Mouse (Mus musculus): ENCODE results near the gene Psma6. TPM values are rescaled to one million over a fixed set of nuclear protein-coding genes. Genes with fewer than 3 reads are reported as not detected.

The Psma6 gene
- polyA plus RNA-seq, 1 experiment from 2014 or later = 468 TPM

- 1% methylated on average over 51 of the region's 51 CpGs for WGBS
- H3K4me3 ChIP-seq (ENCODE audit: low read depth, low read length) = peak overlapping the region; percentile 96
- peak; percentile 99 for ATAC-seq (ENCODE audit: insufficient read depth, low FRiP score, low TSS enrichment)
Observed at GRCm38 (mm10) chr12:55398240-55399127, 14.5 kb downstream of the Psma6 start.

GRCm38 (mm10) chr12:55399128-55399677 is 15.2 kb downstream of the Psma6 start:
- peak overlapping the region; percentile 85; the same call in 1 of the 2 replicates for H3K27ac ChIP-seq (ENCODE audit: low read depth, low read length)
- ATAC-seq (ENCODE audit: insufficient read depth, low FRiP score, low TSS enrichment) (no peak), DNase-seq (ENCODE audit: low spot score) (no peak)
- peak overlapping the region; percentile 85 for H3K9ac ChIP-seq (ENCODE audit: low read length)
- 1% methylated on average over 20 of the region's 20 CpGs for WGBS
- no peaks in the 10 kb centered on the region for H3K27me3 ChIP-seq (ENCODE audit: control insufficient read depth, insufficient read depth, low read length)
- peak overlapping the region; percentile 94 for H3K4me2 ChIP-seq (ENCODE audit: low read depth)
- no peaks in the 10 kb centered on the region for H3K9me3 ChIP-seq (ENCODE audit: control insufficient read depth, low read length)
- no peaks in the 10 kb centered on the region for H3K36me3 ChIP-seq (ENCODE audit: control insufficient read depth, insufficient read depth, low read length)
- H3K4me1 ChIP-seq (ENCODE audit: control insufficient read depth, insufficient read depth, low read length) = peaks cover 11% of the 10 kb centered on the region
- H3K4me3 ChIP-seq (ENCODE audit: low read depth, low read length) = peak overlapping the region; percentile 96

More at GRCm38 (mm10) chr12:55398240-55399127, 14.5 kb downstream of the Psma6 start:
- H3K36me3 ChIP-seq (ENCODE audit: control insufficient read depth, insufficient read depth, low read length) = no peaks in the 10 kb centered on the region
- peak overlapping the region; percentile 94 for H3K4me2 ChIP-seq (ENCODE audit: low read depth)
- H3K9me3 ChIP-seq (ENCODE audit: control insufficient read depth, low read length) = no peaks in the 10 kb centered on the region
- H3K4me1 ChIP-seq (ENCODE audit: control insufficient read depth, insufficient read depth, low read length) = peaks cover 11% of the 10 kb centered on the region
- H3K27me3 ChIP-seq (ENCODE audit: control insufficient read depth, insufficient read depth, low read length) = no peaks in the 10 kb centered on the region
- H3K9ac ChIP-seq (ENCODE audit: low read length) = peak overlapping the region; percentile 85
- DNase-seq (ENCODE audit: low spot score) = peak; percentile 95
- H3K27ac ChIP-seq (ENCODE audit: low read depth, low read length) = peak overlapping the region; percentile 85

- H3K9me3 ChIP-seq (ENCODE audit: control insufficient read depth, low read length) = no peaks in the 10 kb centered on the region
- H3K4me1 ChIP-seq (ENCODE audit: control insufficient read depth, insufficient read depth, low read length) = no peaks in the 10 kb centered on the region
- H3K27ac ChIP-seq (ENCODE audit: low read depth, low read length) = no peak overlapping the region
- ATAC-seq (ENCODE audit: insufficient read depth, low FRiP score, low TSS enrichment) (no peak), DNase-seq (ENCODE audit: low spot score) (no peak)
- no peak overlapping the region for H3K9ac ChIP-seq (ENCODE audit: low read length)
- H3K27me3 ChIP-seq (ENCODE audit: control insufficient read depth, insufficient read depth, low read length) = no peaks in the 10 kb centered on the region
- no peaks in the 10 kb centered on the region for H3K36me3 ChIP-seq (ENCODE audit: control insufficient read depth, insufficient read depth, low read length)
- no peak overlapping the region for H3K4me2 ChIP-seq (ENCODE audit: low read depth)
- 97% methylated on average over 5 of the region's 5 CpGs for WGBS
- no peak overlapping the region for H3K4me3 ChIP-seq (ENCODE audit: low read depth, low read length)
Observed at GRCm38 (mm10) chr12:55407888-55408287, 23.9 kb downstream of the Psma6 start.

GRCm38 (mm10) chr12:55415255-55415654 is 31.2 kb downstream of the Psma6 start:
- 96% methylated on average over 5 of the region's 5 CpGs for WGBS
- no peak for DNase-seq (ENCODE audit: low spot score)
- ATAC-seq (ENCODE audit: insufficient read depth, low FRiP score, low TSS enrichment) = no peak
- Histone ChIP-seq H3K36me3 (ENCODE audit: control insufficient read depth, insufficient read depth, low read length) (peaks cover 21% of the 10 kb centered on the region), H3K9me3 (ENCODE audit: control insufficient read depth, low read length) (no peaks in the 10 kb centered on the region), H3K4me3 (ENCODE audit: low read depth, low read length) (no peak overlapping the region), H3K4me2 (ENCODE audit: low read depth) (no peak overlapping the region), H3K27me3 (ENCODE audit: control insufficient read depth, insufficient read depth, low read length) (no peaks in the 10 kb centered on the region), H3K27ac (ENCODE audit: low read depth, low read length) (no peak overlapping the region), H3K9ac (ENCODE audit: low read length) (no peak overlapping the region), H3K4me1 (ENCODE audit: control insufficient read depth, insufficient read depth, low read length) (no peaks in the 10 kb centered on the region)

GRCm38 (mm10) chr12:55415762-55416161 is 31.7 kb downstream of the Psma6 start:
- no peak overlapping the region for H3K27ac ChIP-seq (ENCODE audit: low read depth, low read length)
- no peaks in the 10 kb centered on the region for H3K27me3 ChIP-seq (ENCODE audit: control insufficient read depth, insufficient read depth, low read length)
- peaks cover 22% of the 10 kb centered on the region for H3K36me3 ChIP-seq (ENCODE audit: control insufficient read depth, insufficient read depth, low read length)
- H3K4me1 ChIP-seq (ENCODE audit: control insufficient read depth, insufficient read depth, low read length) = no peaks in the 10 kb centered on the region
- no peak overlapping the region for H3K4me3 ChIP-seq (ENCODE audit: low read depth, low read length)
- no peak for ATAC-seq (ENCODE audit: insufficient read depth, low FRiP score, low TSS enrichment)
- DNase-seq (ENCODE audit: low spot score) = no peak
- no peaks in the 10 kb centered on the region for H3K9me3 ChIP-seq (ENCODE audit: control insufficient read depth, low read length)
- 90% methylated on average over 1 of the region's 1 CpGs for WGBS
- no peak overlapping the region for H3K4me2 ChIP-seq (ENCODE audit: low read depth)
- no peak overlapping the region for H3K9ac ChIP-seq (ENCODE audit: low read length)

GRCm38 (mm10) chr12:55420220-55420619 is 36.2 kb downstream of the Psma6 start:
- Histone ChIP-seq H3K27me3 (ENCODE audit: control insufficient read depth, insufficient read depth, low read length) (no peaks in the 10 kb centered on the region), H3K4me2 (ENCODE audit: low read depth) (no peak overlapping the region), H3K27ac (ENCODE audit: low read depth, low read length) (no peak overlapping the region), H3K4me1 (ENCODE audit: control insufficient read depth, insufficient read depth, low read length) (no peaks in the 10 kb centered on the region), H3K9ac (ENCODE audit: low read length) (no peak overlapping the region), H3K9me3 (ENCODE audit: control insufficient read depth, low read length) (no peaks in the 10 kb centered on the region), H3K4me3 (ENCODE audit: low read depth, low read length) (no peak overlapping the region), H3K36me3 (ENCODE audit: control insufficient read depth, insufficient read depth, low read length) (peaks cover 11% of the 10 kb centered on the region)
- WGBS = 95% methylated on average over 24 of the region's 24 CpGs
- DNase-seq (ENCODE audit: low spot score) (no peak), ATAC-seq (ENCODE audit: insufficient read depth, low FRiP score, low TSS enrichment) (no peak)

- ATAC-seq (ENCODE audit: insufficient read depth, low FRiP score, low TSS enrichment) = no peak
- WGBS = 42% methylated on average over 3 of the region's 3 CpGs
- H3K4me3 ChIP-seq (ENCODE audit: low read depth, low read length) = no peak overlapping the region
Observed at GRCm38 (mm10) chr12:55422057-55422456, 38.0 kb downstream of the Psma6 start.

GRCm38 (mm10) chr12:55426300-55426699 is 42.3 kb downstream of the Psma6 start:
- DNase-seq (ENCODE audit: low spot score) (no peak), ATAC-seq (ENCODE audit: insufficient read depth, low FRiP score, low TSS enrichment) (no peak)
- Histone ChIP-seq H3K4me3 (ENCODE audit: low read depth, low read length) (no peak overlapping the region), H3K4me1 (ENCODE audit: control insufficient read depth, insufficient read depth, low read length) (no peaks in the 10 kb centered on the region), H3K4me2 (ENCODE audit: low read depth) (no peak overlapping the region), H3K9me3 (ENCODE audit: control insufficient read depth, low read length) (no peaks in the 10 kb centered on the region), H3K36me3 (ENCODE audit: control insufficient read depth, insufficient read depth, low read length) (no peaks in the 10 kb centered on the region), H3K27me3 (ENCODE audit: control insufficient read depth, insufficient read depth, low read length) (no peaks in the 10 kb centered on the region), H3K27ac (ENCODE audit: low read depth, low read length) (no peak overlapping the region), H3K9ac (ENCODE audit: low read length) (no peak overlapping the region)
- 89% methylated on average over 7 of the region's 7 CpGs for WGBS

More at GRCm38 (mm10) chr12:55422057-55422456, 38.0 kb downstream of the Psma6 start:
- Histone ChIP-seq H3K36me3 (ENCODE audit: control insufficient read depth, insufficient read depth, low read length) (peaks cover 8% of the 10 kb centered on the region), H3K4me1 (ENCODE audit: control insufficient read depth, insufficient read depth, low read length) (no peaks in the 10 kb centered on the region), H3K9me3 (ENCODE audit: control insufficient read depth, low read length) (no peaks in the 10 kb centered on the region), H3K4me2 (ENCODE audit: low read depth) (no peak overlapping the region), H3K27me3 (ENCODE audit: control insufficient read depth, insufficient read depth, low read length) (no peaks in the 10 kb centered on the region), H3K9ac (ENCODE audit: low read length) (no peak overlapping the region), H3K27ac (ENCODE audit: low read depth, low read length) (no peak overlapping the region)
- DNase-seq (ENCODE audit: low spot score) = no peak

GRCm38 (mm10) chr12:55429201-55429600 is 45.2 kb downstream of the Psma6 start:
- Histone ChIP-seq H3K27me3 (ENCODE audit: control insufficient read depth, insufficient read depth, low read length) (no peaks in the 10 kb centered on the region), H3K4me3 (ENCODE audit: low read depth, low read length) (no peak overlapping the region), H3K36me3 (ENCODE audit: control insufficient read depth, insufficient read depth, low read length) (no peaks in the 10 kb centered on the region), H3K27ac (ENCODE audit: low read depth, low read length) (no peak overlapping the region), H3K9me3 (ENCODE audit: control insufficient read depth, low read length) (no peaks in the 10 kb centered on the region), H3K4me2 (ENCODE audit: low read depth) (no peak overlapping the region), H3K9ac (ENCODE audit: low read length) (no peak overlapping the region), H3K4me1 (ENCODE audit: control insufficient read depth, insufficient read depth, low read length) (no peaks in the 10 kb centered on the region)
- ATAC-seq (ENCODE audit: insufficient read depth, low FRiP score, low TSS enrichment) (no peak), DNase-seq (ENCODE audit: low spot score) (no peak)
- 90% methylated on average over 8 of the region's 8 CpGs for WGBS

Measured in neural tube, embryonic 11.5 days (tissue).